Mouse (Mus musculus) C2C12 (cell line): Measurements from ENCODE around the gene Rap2b.

Experiments used
- CEBPB ChIP-seq: IDR thresholded peaks from one replicate; pipeline ENCODE4 v1.6.1; 2011; ENCODE audit warnings: low read depth, mild to moderate bottlenecking, control low read depth, moderate library complexity
- CTCF ChIP-seq: IDR thresholded peaks from one replicate; pipeline ENCODE4 v1.5.1; 2011; ENCODE audit not compliant: control insufficient read depth, insufficient read depth, insufficient read length
- MAX ChIP-seq: IDR thresholded peaks from one replicate; pipeline ENCODE4 v1.6.1; 2011; ENCODE audit warnings: mild to moderate bottlenecking, control low read depth
- MYOG ChIP-seq: IDR thresholded peaks from one replicate; pipeline ENCODE4 v1.6.1; 2011; ENCODE audit not compliant: control insufficient read depth, insufficient read length; ENCODE audit errors: extremely low read depth
- USF1 ChIP-seq: IDR thresholded peaks from one replicate; pipeline ENCODE4 v1.6.1; 2011; ENCODE audit warnings: low read depth, mild to moderate bottlenecking, control low read depth, moderate library complexity

- TF ChIP-seq CTCF (no peak), USF1 (no peak), CEBPB (no peak), MYOG (no peak), MAX (no peak)
Observed at GRCm38 (mm10) chr3:61361338-61361737, at the start of gene Rap2b.
